Mouse (Mus musculus): ENCODE measurements around the gene Fam19a3. TPM values are rescaled to one million over a fixed set of nuclear protein-coding genes. Genes with fewer than 3 reads are reported as not detected.

Fam19a3 gene
- polyA plus RNA-seq, 1 experiment from 2014 or later: not detected

DNA sequence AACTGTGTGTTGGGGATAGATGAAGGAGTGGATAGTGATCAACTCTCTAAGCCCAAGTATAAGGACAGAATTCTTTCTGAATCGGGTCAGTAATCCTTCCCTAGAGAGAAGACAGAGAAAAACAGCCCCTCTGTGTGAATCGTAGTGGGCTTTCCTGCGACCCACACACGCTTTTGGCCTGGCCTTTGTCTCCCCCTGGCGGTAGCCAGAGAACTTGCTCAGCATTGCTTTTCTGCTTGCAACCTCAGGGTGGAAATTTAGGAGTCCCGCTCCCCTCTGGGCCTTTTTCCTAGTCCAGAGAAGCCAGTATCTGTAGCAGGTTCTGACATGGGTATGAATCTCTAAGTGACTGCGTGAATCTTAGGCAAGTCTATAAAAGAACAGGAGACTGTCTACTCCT is 1.7 kb downstream of the Fam19a3 start:
- H3K9me3 ChIP-seq (ENCODE audit: control insufficient read depth, low read length): no peaks in the 10 kb centered on the region
- H3K4me2 ChIP-seq (ENCODE audit: low read depth): no peak overlapping the region
- peaks cover 85% of the 10 kb centered on the region for H3K27me3 ChIP-seq (ENCODE audit: control insufficient read depth, insufficient read depth, low read length)
- peaks cover 9% of the 10 kb centered on the region; the same call in 1 of the 2 replicates for H3K4me1 ChIP-seq (ENCODE audit: control insufficient read depth, insufficient read depth, low read length)
- DNase-seq (ENCODE audit: low spot score): peak; percentile 76
- H3K36me3 ChIP-seq (ENCODE audit: control insufficient read depth, insufficient read depth, low read length): no peaks in the 10 kb centered on the region
- no peak overlapping the region for H3K27ac ChIP-seq (ENCODE audit: low read depth, low read length)
- no peak overlapping the region for H3K9ac ChIP-seq (ENCODE audit: low read length)
- no peak for ATAC-seq (ENCODE audit: insufficient read depth, low FRiP score, low TSS enrichment)
- no peak overlapping the region for H3K4me3 ChIP-seq (ENCODE audit: low read depth, low read length)
- 0% methylated on average over 7 of the region's 7 CpGs for WGBS

DNA sequence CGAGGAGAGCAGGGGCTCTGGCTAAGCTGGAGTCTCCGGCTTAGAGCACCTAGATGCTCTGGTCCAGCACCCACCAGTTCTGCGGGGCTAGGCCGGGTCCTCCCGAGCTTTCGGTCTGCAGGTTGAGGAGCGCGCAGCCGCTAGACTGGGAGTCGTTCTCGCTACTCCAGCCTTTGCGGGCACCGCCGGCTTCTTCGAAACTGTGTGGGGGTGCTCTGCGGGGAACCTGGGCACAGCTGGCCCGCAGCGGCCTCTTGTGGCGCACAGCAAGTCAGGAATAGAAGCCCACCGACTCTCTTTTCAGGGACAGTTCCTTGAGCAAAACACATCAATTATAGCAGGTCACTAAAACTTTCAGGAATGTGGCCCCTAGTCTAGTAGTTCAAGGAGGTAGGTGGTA is 4.3 kb downstream of the Fam19a3 start:
- Histone ChIP-seq H3K27ac (ENCODE audit: low read depth, low read length) (no peak overlapping the region), H3K4me3 (ENCODE audit: low read depth, low read length) (peak overlapping the region; percentile 24), H3K9me3 (ENCODE audit: control insufficient read depth, low read length) (no peaks in the 10 kb centered on the region), H3K4me2 (ENCODE audit: low read depth) (peak overlapping the region; percentile 46), H3K4me1 (ENCODE audit: control insufficient read depth, insufficient read depth, low read length) (peaks cover 9% of the 10 kb centered on the region; the same call in 1 of the 2 replicates), H3K36me3 (ENCODE audit: control insufficient read depth, insufficient read depth, low read length) (no peaks in the 10 kb centered on the region), H3K27me3 (ENCODE audit: control insufficient read depth, insufficient read depth, low read length) (peaks cover 63% of the 10 kb centered on the region), H3K9ac (ENCODE audit: low read length) (no peak overlapping the region; the same call in 1 of the 2 replicates)
- 0% methylated on average over 20 of the region's 20 CpGs for WGBS
- peak; percentile 72 for DNase-seq (ENCODE audit: low spot score)
- ATAC-seq (ENCODE audit: insufficient read depth, low FRiP score, low TSS enrichment): no peak

DNA sequence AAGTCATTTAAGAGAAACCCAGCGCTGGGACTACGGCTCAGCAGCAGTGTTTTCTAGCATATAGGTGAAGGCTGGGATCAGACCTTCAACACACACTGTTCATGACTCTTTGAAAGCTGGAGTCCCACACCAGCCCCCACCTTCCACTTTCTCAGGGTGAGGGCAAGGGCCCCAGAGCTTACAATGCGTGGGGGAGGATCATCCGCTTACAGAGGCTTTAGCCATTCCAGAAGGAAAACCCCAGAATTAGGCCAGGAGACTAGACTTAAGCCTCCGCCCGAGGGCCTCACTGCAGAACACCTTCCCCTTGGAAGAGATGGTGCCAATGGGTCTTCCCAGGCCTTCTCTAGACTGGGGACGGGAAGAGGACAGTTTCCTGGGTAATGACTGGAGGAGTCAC is 8.3 kb downstream of the Fam19a3 start:
- ATAC-seq (ENCODE audit: insufficient read depth, low FRiP score, low TSS enrichment): no peak

DNA sequence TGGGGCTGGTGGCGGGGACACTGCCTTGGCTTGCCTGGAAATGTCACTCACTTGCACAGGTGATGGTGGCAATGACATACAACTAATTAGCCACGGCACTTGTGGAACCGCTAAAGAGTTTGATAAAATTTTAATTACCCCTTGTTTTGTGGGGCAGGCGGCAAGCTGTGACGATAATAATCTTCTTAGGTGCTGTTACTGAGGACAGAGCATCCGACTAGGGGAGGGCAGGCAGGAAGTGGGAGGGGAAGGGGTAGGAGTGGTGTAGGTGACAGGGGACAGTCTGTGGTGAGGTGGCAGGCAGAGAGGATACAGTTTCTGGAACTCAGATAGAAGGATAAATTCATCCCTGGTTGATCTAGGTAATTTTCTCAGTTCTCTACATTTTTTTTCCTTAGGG is 10.2 kb downstream of the Fam19a3 start:
- Histone ChIP-seq H3K9ac (ENCODE audit: low read length) (no peak overlapping the region), H3K9me3 (ENCODE audit: control insufficient read depth, low read length) (no peaks in the 10 kb centered on the region), H3K4me3 (ENCODE audit: low read depth, low read length) (no peak overlapping the region), H3K36me3 (ENCODE audit: control insufficient read depth, insufficient read depth, low read length) (no peaks in the 10 kb centered on the region), H3K4me1 (ENCODE audit: control insufficient read depth, insufficient read depth, low read length) (no peaks in the 10 kb centered on the region), H3K27me3 (ENCODE audit: control insufficient read depth, insufficient read depth, low read length) (peaks cover 9% of the 10 kb centered on the region), H3K27ac (ENCODE audit: low read depth, low read length) (no peak overlapping the region), H3K4me2 (ENCODE audit: low read depth) (no peak overlapping the region)
- WGBS: 61% methylated on average over 6 of the region's 6 CpGs
- DNase-seq (ENCODE audit: low spot score) (no peak), ATAC-seq (ENCODE audit: insufficient read depth, low FRiP score, low TSS enrichment) (no peak)

More for the DNA sequence above, 8.3 kb downstream of the Fam19a3 start:
- Histone ChIP-seq H3K9ac (ENCODE audit: low read length) (no peak overlapping the region), H3K27me3 (ENCODE audit: control insufficient read depth, insufficient read depth, low read length) (peaks cover 26% of the 10 kb centered on the region), H3K9me3 (ENCODE audit: control insufficient read depth, low read length) (no peaks in the 10 kb centered on the region), H3K36me3 (ENCODE audit: control insufficient read depth, insufficient read depth, low read length) (no peaks in the 10 kb centered on the region), H3K27ac (ENCODE audit: low read depth, low read length) (no peak overlapping the region), H3K4me3 (ENCODE audit: low read depth, low read length) (no peak overlapping the region), H3K4me1 (ENCODE audit: control insufficient read depth, insufficient read depth, low read length) (no peaks in the 10 kb centered on the region), H3K4me2 (ENCODE audit: low read depth) (no peak overlapping the region)
- 82% methylated on average over 7 of the region's 7 CpGs for WGBS
- DNase-seq (ENCODE audit: low spot score): no peak

DNA sequence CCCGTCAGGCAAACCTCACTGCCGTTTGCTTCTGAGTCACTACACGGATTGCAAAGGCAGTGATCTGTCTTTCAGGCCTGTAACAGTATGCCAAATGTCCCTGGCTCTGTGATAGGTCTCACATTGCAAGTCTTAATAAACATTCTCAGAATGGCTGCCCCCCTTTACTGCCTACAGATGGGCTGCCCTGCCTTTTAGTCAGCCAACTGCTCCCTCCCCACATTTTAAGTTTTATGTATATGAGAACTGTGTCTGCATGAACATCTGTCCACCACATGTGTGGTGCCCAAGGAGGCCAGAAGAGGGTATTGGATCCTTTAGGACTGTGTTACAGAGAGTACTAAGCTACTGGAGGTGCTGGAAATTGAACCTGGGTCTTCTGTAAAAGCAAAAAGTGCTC is 10.7 kb downstream of the Fam19a3 start:
- Histone ChIP-seq H3K27ac (ENCODE audit: low read depth, low read length) (no peak overlapping the region), H3K4me3 (ENCODE audit: low read depth, low read length) (no peak overlapping the region), H3K9ac (ENCODE audit: low read length) (no peak overlapping the region), H3K27me3 (ENCODE audit: control insufficient read depth, insufficient read depth, low read length) (peaks cover 4% of the 10 kb centered on the region; the same call in 1 of the 2 replicates), H3K36me3 (ENCODE audit: control insufficient read depth, insufficient read depth, low read length) (no peaks in the 10 kb centered on the region), H3K4me1 (ENCODE audit: control insufficient read depth, insufficient read depth, low read length) (no peaks in the 10 kb centered on the region), H3K4me2 (ENCODE audit: low read depth) (no peak overlapping the region), H3K9me3 (ENCODE audit: control insufficient read depth, low read length) (no peaks in the 10 kb centered on the region)
- no peak for DNase-seq (ENCODE audit: low spot score)
- whole genome bisulfite sequencing: 64% methylated on average over 3 of the region's 3 CpGs
- no peak for ATAC-seq (ENCODE audit: insufficient read depth, low FRiP score, low TSS enrichment)

DNA sequence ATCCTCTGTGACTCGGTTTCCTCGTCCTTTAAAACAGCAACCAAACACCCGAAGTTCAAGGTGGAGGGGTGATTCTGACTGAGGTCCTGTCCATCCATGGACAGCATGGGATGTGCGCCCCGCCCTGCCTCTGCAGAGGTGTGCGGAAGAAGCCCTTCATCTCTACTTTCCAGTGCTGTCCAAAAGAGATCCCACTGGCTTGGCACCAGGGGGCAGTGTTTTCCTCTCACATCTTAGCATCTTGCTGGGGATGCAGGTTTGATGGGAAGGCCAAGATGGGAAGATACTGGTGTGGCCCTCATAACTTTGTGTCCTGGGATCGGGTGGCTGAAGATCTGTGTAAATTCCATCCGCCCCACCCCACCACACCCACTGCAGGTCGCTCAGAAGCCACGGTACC is 11.6 kb downstream of the Fam19a3 start:
- DNase-seq (ENCODE audit: low spot score): peak; percentile 55
- Histone ChIP-seq H3K9me3 (ENCODE audit: control insufficient read depth, low read length) (no peaks in the 10 kb centered on the region), H3K27ac (ENCODE audit: low read depth, low read length) (no peak overlapping the region), H3K9ac (ENCODE audit: low read length) (no peak overlapping the region), H3K36me3 (ENCODE audit: control insufficient read depth, insufficient read depth, low read length) (no peaks in the 10 kb centered on the region), H3K27me3 (ENCODE audit: control insufficient read depth, insufficient read depth, low read length) (no peaks in the 10 kb centered on the region), H3K4me3 (ENCODE audit: low read depth, low read length) (no peak overlapping the region), H3K4me2 (ENCODE audit: low read depth) (no peak overlapping the region), H3K4me1 (ENCODE audit: control insufficient read depth, insufficient read depth, low read length) (no peaks in the 10 kb centered on the region)
- 65% methylated on average over 10 of the region's 10 CpGs for WGBS
- ATAC-seq (ENCODE audit: insufficient read depth, low FRiP score, low TSS enrichment): no peak

DNA sequence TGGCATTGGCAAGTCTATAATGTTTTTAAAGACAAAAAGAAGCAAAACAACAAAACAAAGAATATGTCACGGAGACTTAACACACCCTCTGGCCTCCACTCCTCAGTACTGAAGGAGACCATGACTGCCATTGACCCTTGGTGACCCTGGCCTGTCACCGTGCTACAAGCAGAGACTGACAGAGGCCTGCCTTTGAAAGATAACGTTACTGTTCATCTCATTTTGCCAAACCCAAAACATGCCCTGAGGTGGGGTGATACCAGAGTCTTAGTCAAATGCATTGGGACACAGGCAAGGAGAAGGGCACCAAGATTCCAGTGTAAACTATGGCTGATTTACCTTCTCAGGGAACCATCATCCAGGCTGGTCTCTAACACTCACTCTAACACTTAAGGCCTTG is 12.5 kb downstream of the Fam19a3 start:
- Histone ChIP-seq H3K4me3 (ENCODE audit: low read depth, low read length) (no peak overlapping the region), H3K9me3 (ENCODE audit: control insufficient read depth, low read length) (no peaks in the 10 kb centered on the region), H3K36me3 (ENCODE audit: control insufficient read depth, insufficient read depth, low read length) (no peaks in the 10 kb centered on the region), H3K27ac (ENCODE audit: low read depth, low read length) (no peak overlapping the region), H3K9ac (ENCODE audit: low read length) (no peak overlapping the region), H3K4me2 (ENCODE audit: low read depth) (no peak overlapping the region), H3K4me1 (ENCODE audit: control insufficient read depth, insufficient read depth, low read length) (no peaks in the 10 kb centered on the region), H3K27me3 (ENCODE audit: control insufficient read depth, insufficient read depth, low read length) (no peaks in the 10 kb centered on the region)
- DNase-seq (ENCODE audit: low spot score) (no peak), ATAC-seq (ENCODE audit: insufficient read depth, low FRiP score, low TSS enrichment) (no peak)
- 39% methylated on average over 3 of the region's 3 CpGs for WGBS

DNA sequence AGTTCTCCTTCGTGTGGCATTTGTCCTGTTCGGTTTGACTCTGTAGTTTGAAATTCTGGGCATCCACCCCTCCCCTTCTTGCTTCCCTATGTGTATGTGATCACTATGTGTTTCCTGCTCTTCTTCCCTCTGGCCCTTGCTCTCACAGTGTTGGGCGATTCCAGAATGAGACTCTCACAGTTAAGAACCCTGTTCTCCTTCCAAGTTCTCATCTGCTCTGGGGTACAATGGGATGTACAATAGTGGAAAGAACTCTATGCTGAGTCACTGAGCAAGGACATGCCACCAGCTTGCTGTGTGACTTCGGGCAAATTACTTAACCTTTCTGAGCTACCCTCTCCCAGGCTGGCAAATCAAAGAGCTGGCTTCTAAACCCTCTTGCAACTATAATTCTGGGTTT is 13.9 kb downstream of the Fam19a3 start:
- H3K36me3 ChIP-seq (ENCODE audit: control insufficient read depth, insufficient read depth, low read length): no peaks in the 10 kb centered on the region
- H3K9me3 ChIP-seq (ENCODE audit: control insufficient read depth, low read length): no peaks in the 10 kb centered on the region
- no peaks in the 10 kb centered on the region for H3K27me3 ChIP-seq (ENCODE audit: control insufficient read depth, insufficient read depth, low read length)
- no peak overlapping the region for H3K4me3 ChIP-seq (ENCODE audit: low read depth, low read length)
- no peak for DNase-seq (ENCODE audit: low spot score)
- 82% methylated on average over 4 of the region's 4 CpGs for WGBS
- H3K4me2 ChIP-seq (ENCODE audit: low read depth): no peak overlapping the region
- ATAC-seq (ENCODE audit: insufficient read depth, low FRiP score, low TSS enrichment): no peak
- H3K4me1 ChIP-seq (ENCODE audit: control insufficient read depth, insufficient read depth, low read length): no peaks in the 10 kb centered on the region
- H3K9ac ChIP-seq (ENCODE audit: low read length): no peak overlapping the region
- H3K27ac ChIP-seq (ENCODE audit: low read depth, low read length): no peak overlapping the region

DNA sequence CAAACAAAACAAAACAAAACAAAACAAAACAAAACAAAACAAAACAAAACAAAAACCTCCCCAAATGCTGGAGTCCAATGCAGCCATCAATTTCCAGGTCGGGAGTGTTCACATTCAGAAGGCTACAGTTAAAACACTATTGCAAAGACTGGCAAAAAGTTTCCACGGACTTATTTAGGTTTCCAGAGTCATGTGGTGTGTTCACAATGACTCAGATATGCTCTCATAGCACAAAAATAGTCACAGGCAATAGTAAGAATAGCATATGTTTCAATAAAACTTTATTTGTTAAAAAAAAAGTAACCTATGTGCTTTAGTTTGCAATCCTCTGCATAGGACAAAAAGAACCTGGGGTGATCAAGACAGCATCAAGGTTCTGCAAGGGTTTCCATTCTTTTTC is 14.5 kb downstream of the Fam19a3 start:
- DNase-seq (ENCODE audit: low spot score) (no peak), ATAC-seq (ENCODE audit: insufficient read depth, low FRiP score, low TSS enrichment) (no peak)

More for the DNA sequence above, 14.5 kb downstream of the Fam19a3 start:
- H3K9ac ChIP-seq (ENCODE audit: low read length): no peak overlapping the region
- no peaks in the 10 kb centered on the region for H3K36me3 ChIP-seq (ENCODE audit: control insufficient read depth, insufficient read depth, low read length)
- H3K27me3 ChIP-seq (ENCODE audit: control insufficient read depth, insufficient read depth, low read length): no peaks in the 10 kb centered on the region
- H3K9me3 ChIP-seq (ENCODE audit: control insufficient read depth, low read length): no peaks in the 10 kb centered on the region
- H3K4me1 ChIP-seq (ENCODE audit: control insufficient read depth, insufficient read depth, low read length): no peaks in the 10 kb centered on the region
- H3K27ac ChIP-seq (ENCODE audit: low read depth, low read length): no peak overlapping the region
- H3K4me2 ChIP-seq (ENCODE audit: low read depth): no peak overlapping the region
- 64% methylated on average over 2 of the region's 2 CpGs for WGBS
- no peak overlapping the region for H3K4me3 ChIP-seq (ENCODE audit: low read depth, low read length)
